Mouse (Mus musculus) CH12.LX (cell line): ENCODE data around the gene Fgfr2. TPM values are rescaled to one million over a fixed set of nuclear protein-coding genes. Genes with fewer than 3 reads are reported as not detected.

Experiments
- DNase-seq: peaks from one replicate; pipeline ENCODE4 v3.0.0-alpha.2; 2013; ENCODE audit errors: extremely low read depth
- H3K27ac ChIP-seq: 2 replicates; pipeline ENCODE4 v1.5.1; 2012; ENCODE audit warnings: low read depth, mild to moderate bottlenecking, control low read depth, moderate library complexity; ENCODE audit not compliant: insufficient read depth
- H3K27me3 ChIP-seq: replicated peaks from 2 replicates; pipeline ENCODE3; 2012; ENCODE audit warnings: inconsistent platforms
- H3K36me3 ChIP-seq, 2 experiments: replicated peaks in 1 of 2; 2 replicates each; pipeline versions ENCODE3 to v1.6.1; 2012; ENCODE audit warnings: inconsistent platforms in 1 of 2, low read length in 1 of 2, mild to moderate bottlenecking in 1 of 2, mixed read lengths in 1 of 2, moderate library complexity in 1 of 2; ENCODE audit not compliant: control insufficient read depth in 1 of 2, insufficient read depth in 1 of 2
- H3K4me1 ChIP-seq, 2 experiments: 2 replicates each; pipeline ENCODE4 v1.6.1; 2012; ENCODE audit warnings: inconsistent platforms in 1 of 2, moderate library complexity in 1 of 2; ENCODE audit not compliant: insufficient read depth in 2 of 2, control insufficient read depth in 1 of 2
- H3K4me2 ChIP-seq: 2 replicates; pipeline ENCODE4 v1.6.1; 2012; ENCODE audit warnings: low read depth, mild to moderate bottlenecking, control low read depth; ENCODE audit not compliant: poor library complexity, insufficient read depth, severe bottlenecking
- H3K4me3 ChIP-seq, 3 experiments: fragments of 150-350 bp in 1 of 3; sonication (generic) in 1 of 3; replicated peaks in 1 of 3; 2 replicates each; pipeline versions ENCODE3 to v1.5.1; 2011 to 2012; ENCODE audit warnings: low read depth in 2 of 3, low read length in 2 of 3, mild to moderate bottlenecking in 2 of 3, moderate library complexity in 2 of 3, control low read depth in 1 of 3, improper control_type of control experiment in 1 of 3, inconsistent platforms in 1 of 3, mixed read lengths in 1 of 3; ENCODE audit not compliant: poor library complexity in 1 of 3
- H3K79me2 ChIP-seq: replicated peaks from 2 replicates; pipeline ENCODE4 v1.6.1; 2012; ENCODE audit warnings: mild to moderate bottlenecking, moderate library complexity; ENCODE audit not compliant: control insufficient read depth, poor library complexity, insufficient read depth, severe bottlenecking; ENCODE audit errors: extremely low read depth
- H3K9ac ChIP-seq: 2 replicates; pipeline ENCODE4 v1.6.1; 2012; ENCODE audit warnings: low read depth, mild to moderate bottlenecking, control low read depth, moderate library complexity; ENCODE audit not compliant: insufficient read depth
- H3K9me3 ChIP-seq: replicated peaks from 2 replicates; pipeline ENCODE3; 2012; ENCODE audit warnings: low read length, inconsistent platforms, mixed read lengths
- BHLHE40 ChIP-seq: IDR thresholded peaks from 2 replicates; pipeline ENCODE4 v1.6.1; 2011; ENCODE audit warnings: mild to moderate bottlenecking, low read depth, low read length, improper control_type of control experiment
- CHD2 ChIP-seq: IDR thresholded peaks from 2 replicates; pipeline ENCODE4 v1.6.1; 2011; ENCODE audit warnings: low read length, improper control_type of control experiment
- CTCF ChIP-seq, 2 experiments: IDR thresholded peaks in 1 of 2; conservative IDR thresholded peaks in 1 of 2; 2 replicates each; pipeline ENCODE4 v1.5.1; 2011 to 2012; ENCODE audit warnings: low read depth in 2 of 2, low read length in 2 of 2, improper control_type of control experiment in 1 of 2, inconsistent platforms in 1 of 2, mild to moderate bottlenecking in 1 of 2, moderate library complexity in 1 of 2
- E2F4 ChIP-seq: IDR thresholded peaks from 2 replicates; pipeline ENCODE4 v1.6.1; 2011; ENCODE audit warnings: low read depth, low read length, improper control_type of control experiment; ENCODE audit not compliant: insufficient replicate concordance
- ELF1 ChIP-seq: IDR thresholded peaks from 2 replicates; pipeline ENCODE4 v1.6.1; 2014; ENCODE audit warnings: low read depth, mild to moderate bottlenecking, inconsistent platforms, low read length, improper control_type of control experiment
- ETS1 ChIP-seq: conservative IDR thresholded peaks from 2 replicates; pipeline ENCODE4 v1.6.1; 2012; ENCODE audit warnings: low read depth, mild to moderate bottlenecking, inconsistent platforms, low read length, improper control_type of control experiment, moderate library complexity
- GABPA ChIP-seq: IDR thresholded peaks from 2 replicates; pipeline ENCODE4 v1.6.1; 2012; ENCODE audit warnings: low read depth, low read length, improper control_type of control experiment, inconsistent platforms; ENCODE audit not compliant: insufficient replicate concordance
- HCFC1 ChIP-seq: IDR thresholded peaks from 2 replicates; pipeline ENCODE4 v1.6.1; 2012; ENCODE audit warnings: low read depth, mild to moderate bottlenecking, inconsistent platforms, low read length, improper control_type of control experiment
- IRF4 ChIP-seq: IDR thresholded peaks from 2 replicates; pipeline ENCODE4 v1.6.1; 2014; ENCODE audit warnings: low read depth, mild to moderate bottlenecking, inconsistent platforms, low read length, improper control_type of control experiment
- JUN ChIP-seq: IDR thresholded peaks from 2 replicates; pipeline ENCODE4 v1.6.1; 2011; ENCODE audit warnings: low read depth, mild to moderate bottlenecking, low read length, improper control_type of control experiment, moderate library complexity; ENCODE audit not compliant: insufficient read depth
- JUND ChIP-seq: conservative IDR thresholded peaks from 2 replicates; pipeline ENCODE4 v1.6.1; 2011; ENCODE audit warnings: low read depth, low read length, improper control_type of control experiment
- KAT2A ChIP-seq: IDR thresholded peaks from 2 replicates; pipeline ENCODE4 v1.6.1; 2012; ENCODE audit warnings: low read length, improper control_type of control experiment, inconsistent platforms; ENCODE audit not compliant: insufficient replicate concordance
- MAFK ChIP-seq: IDR thresholded peaks from 2 replicates; pipeline ENCODE4 v1.6.1; 2011; ENCODE audit warnings: low read length, improper control_type of control experiment; ENCODE audit not compliant: insufficient replicate concordance
- MAX ChIP-seq: IDR thresholded peaks from 2 replicates; pipeline ENCODE4 v1.6.1; 2011; ENCODE audit warnings: low read length, improper control_type of control experiment
- MAZ ChIP-seq: IDR thresholded peaks from 2 replicates; pipeline ENCODE4 v1.6.1; 2012; ENCODE audit warnings: low read depth, mild to moderate bottlenecking, inconsistent platforms, low read length, improper control_type of control experiment, moderate library complexity
- MXI1 ChIP-seq: IDR thresholded peaks from 2 replicates; pipeline ENCODE4 v1.6.1; 2011; ENCODE audit warnings: mild to moderate bottlenecking, low read depth, low read length, improper control_type of control experiment
- MYC ChIP-seq: IDR thresholded peaks from 2 replicates; pipeline ENCODE4 v1.6.1; 2011; ENCODE audit warnings: low read depth, mild to moderate bottlenecking, improper control_type of control experiment, low read length
- NELFE ChIP-seq: IDR thresholded peaks from 2 replicates; pipeline ENCODE4 v1.6.1; 2011; ENCODE audit warnings: low read depth, low read length, improper control_type of control experiment
- NRF1 ChIP-seq: IDR thresholded peaks from 2 replicates; pipeline ENCODE4 v1.6.1; 2014; ENCODE audit warnings: low read depth, mild to moderate bottlenecking, inconsistent platforms, low read length, improper control_type of control experiment, moderate library complexity
- PAX5 ChIP-seq: IDR thresholded peaks from 2 replicates; pipeline ENCODE4 v1.6.1; 2012; ENCODE audit warnings: low read length, inconsistent platforms, mixed read lengths
- POLR2A ChIP-seq: IDR thresholded peaks from 2 replicates; pipeline ENCODE4 v1.6.1; 2011; ENCODE audit warnings: low read depth, mild to moderate bottlenecking, improper control_type of control experiment, low read length
- POLR2AphosphoS2 ChIP-seq: IDR thresholded peaks from 2 replicates; pipeline ENCODE4 v1.6.1; 2011; ENCODE audit warnings: low read depth, low read length, improper control_type of control experiment
- RCOR1 ChIP-seq: conservative IDR thresholded peaks from 2 replicates; pipeline ENCODE4 v1.6.1; 2012; ENCODE audit warnings: low read depth, mild to moderate bottlenecking, inconsistent platforms, low read length, improper control_type of control experiment
- UBTF ChIP-seq: IDR thresholded peaks from 2 replicates; pipeline ENCODE4 v1.6.1; 2012; ENCODE audit warnings: low read depth, mild to moderate bottlenecking, inconsistent platforms, low read length, improper control_type of control experiment, moderate library complexity
- USF1 ChIP-seq: IDR thresholded peaks from 2 replicates; pipeline ENCODE4 v1.6.1; 2014; ENCODE audit warnings: low read depth, mild to moderate bottlenecking, inconsistent platforms, low read length, improper control_type of control experiment
- ZC3H11A ChIP-seq: IDR thresholded peaks from 2 replicates; pipeline ENCODE4 v1.6.1; 2012; ENCODE audit warnings: low read depth, mild to moderate bottlenecking, inconsistent platforms, low read length, improper control_type of control experiment
- ZNF384 ChIP-seq: IDR thresholded peaks from 2 replicates; pipeline ENCODE4 v1.6.1; 2012; ENCODE audit warnings: low read depth, low read length, improper control_type of control experiment, inconsistent platforms
- dilution Hi-C: fragments of 300-500 bp; cut with MboI; formaldehyde crosslinking; loops from 2 replicates; pipeline ENCODE4 v1.14.3; 2020; ENCODE audit warnings: low sequenced_read_pairs; ENCODE audit not compliant: extremely low pct_unique_long_range_greater_than_20kb, extremely low pct_ligation_motif_present
- in situ Hi-C: fragments of 300-500 bp; cut with MboI; formaldehyde crosslinking; loops from 3 replicates; pipeline ENCODE4 v1.14.3; 2019; ENCODE audit warnings: low sequenced_read_pairs, low pct_ligation_motif_present, low pct_unique_long_range_greater_than_20kb, mixed read lengths
- polyA plus RNA-seq: library from polyadenylated mRNA; unstranded; fragments of >175 nt; gene quantifications from 2 replicates; pipeline ENCODE4 v1.2.1, GENCODE M21; 2012; ENCODE audit warnings: low read depth; ENCODE audit not compliant: insufficient read length
- total RNA-seq, 2 experiments: library from RNA; depleted of rRNA; stranded (reverse); fragments of 300-350 nt in 1 of 2; fragments of >200 nt in 1 of 2; gene quantifications; 2 replicates each; pipeline ENCODE4 v1.2.3; 2012 to 2014

Gene Fgfr2
- total and polyA plus RNA-seq, 3 experiments: not detected

DNA sequence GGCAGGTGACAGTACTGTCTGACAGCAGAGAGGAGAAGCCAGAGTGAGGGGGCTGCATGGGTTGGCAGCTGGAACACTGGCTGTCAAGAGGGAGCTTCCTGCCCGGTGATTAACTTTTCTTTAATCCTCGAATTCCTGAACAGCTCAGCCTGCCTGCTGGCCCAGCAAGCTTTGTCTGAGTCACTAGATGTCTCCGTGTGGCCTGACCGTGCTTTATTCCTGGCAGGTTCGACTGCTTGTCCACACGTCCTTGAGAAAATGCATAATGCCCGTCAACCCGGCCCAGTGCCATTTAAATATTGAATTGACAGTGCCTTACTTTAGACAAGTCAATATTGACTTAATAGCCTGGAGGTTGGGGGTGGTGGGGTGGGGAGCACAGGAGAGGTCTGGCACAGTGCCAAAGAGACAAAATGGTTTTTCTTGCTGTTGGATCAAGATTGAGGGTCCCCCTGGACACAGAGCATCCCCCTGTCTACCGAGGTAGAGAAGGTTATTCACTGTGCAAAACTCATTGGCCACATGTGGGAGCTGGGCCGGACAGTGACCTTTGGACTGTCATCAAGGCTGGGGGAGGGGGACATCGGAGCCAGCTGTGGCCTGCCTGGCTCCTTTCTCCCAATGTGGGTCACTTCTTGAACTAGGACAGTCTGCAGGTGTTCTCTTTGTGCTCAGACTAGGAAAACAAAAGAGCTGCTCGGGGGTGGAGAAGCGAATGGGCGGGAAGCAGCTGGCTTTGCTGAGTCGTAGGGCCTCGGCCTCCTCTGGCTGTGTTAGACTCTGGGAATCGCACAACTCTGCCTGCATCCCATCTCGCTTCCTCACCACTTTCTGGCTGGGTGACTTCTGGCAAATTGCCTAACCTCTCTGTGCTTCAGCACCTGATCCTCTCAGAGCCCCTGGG is 2287.9 kb downstream of the Fgfr2 start:
- Histone ChIP-seq H3K4me2 (no peak overlapping the region), H3K27ac (no peak overlapping the region)

DNA sequence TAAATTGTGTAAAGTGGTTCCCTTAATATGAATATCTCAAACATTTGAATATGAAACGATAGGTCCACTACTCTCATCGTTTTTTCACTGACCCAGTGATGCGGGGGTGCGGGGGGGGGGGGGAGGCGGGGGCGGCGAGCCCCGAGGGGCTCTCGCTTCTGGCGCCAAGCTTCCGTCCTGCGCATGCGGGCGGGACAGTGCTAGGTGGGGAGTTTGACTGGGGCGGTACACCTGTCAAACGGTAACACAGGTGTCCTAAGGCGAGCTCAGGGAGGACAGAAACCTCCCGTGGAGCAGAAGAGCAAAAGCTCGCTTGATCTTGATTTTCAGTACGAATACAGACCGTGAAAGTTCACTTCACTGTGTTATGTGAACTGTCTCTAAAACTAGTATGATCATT is 2288.9 kb downstream of the Fgfr2 start:
- Histone ChIP-seq H3K4me2 (no peak overlapping the region), H3K9ac (no peak overlapping the region)

More for the DNA sequence above, 2287.9 kb downstream of the Fgfr2 start:
- no peaks in the 10 kb centered on the region for H3K9me3 ChIP-seq
- H3K79me2 ChIP-seq: no peaks in the 10 kb centered on the region
- TF ChIP-seq HCFC1: no peak
- no peak for TF ChIP-seq ETS1
- no peak for TF ChIP-seq BHLHE40
- no peak for TF ChIP-seq CTCF (conservative IDR thresholded peaks at IDR 0.05 in 1 of 2, IDR thresholded peaks at IDR 0.05 in 1 of 2; ENCODE audit: low read depth in 2 of 2, low read length in 2 of 2)
- TF ChIP-seq CHD2: no peak
- TF ChIP-seq E2F4: no peak
- no peak for TF ChIP-seq IRF4
- TF ChIP-seq POLR2AphosphoS2: no peak
- no peak for TF ChIP-seq PAX5
- no peak for TF ChIP-seq JUN
- TF ChIP-seq USF1: no peak
- no peak for TF ChIP-seq ELF1
- TF ChIP-seq GABPA: no peak
- no peak for TF ChIP-seq MYC
- no peak for TF ChIP-seq JUND
- TF ChIP-seq UBTF: no peak
- TF ChIP-seq KAT2A: no peak
- no peak for TF ChIP-seq NELFE
- peaks cover 75% of the 10 kb centered on the region for H3K27me3 ChIP-seq
- H3K9ac ChIP-seq: no peak overlapping the region
- peaks cover 0 to 7% of the 10 kb centered on the region in 2 experiments; a peak in 3 of 4 replicates for H3K4me1 ChIP-seq
- H3K36me3 ChIP-seq: no peaks in the 10 kb centered on the region
- DNase-seq: no peak
- no peak overlapping the region for H3K4me3 ChIP-seq
- dilution Hi-C loops: no loop called here
- in situ Hi-C loops: no loop called here

More for the DNA sequence above, 2288.9 kb downstream of the Fgfr2 start:
- in situ Hi-C loops: no loop called here
- Histone ChIP-seq H3K27me3 (peaks cover 79% of the 10 kb centered on the region), H3K27ac (no peak overlapping the region), H3K4me1 (peaks cover 0 to 8% of the 10 kb centered on the region in 2 experiments; a peak in 3 of 4 replicates), H3K9me3 (no peaks in the 10 kb centered on the region), H3K36me3 (no peaks in the 10 kb centered on the region), H3K79me2 (no peaks in the 10 kb centered on the region), H3K4me3 (no peak overlapping the region)
- peak; percentile 92 for DNase-seq
- dilution Hi-C loops: no loop called here
- no peak for TF ChIP-seq BHLHE40
- TF ChIP-seq GABPA: no peak
- TF ChIP-seq MXI1: no peak
- no peak for TF ChIP-seq MAX
- TF ChIP-seq RCOR1: no peak
- TF ChIP-seq MAZ: no peak
- no peak for TF ChIP-seq ZNF384
- no peak for TF ChIP-seq POLR2A
- no peak for TF ChIP-seq MAFK
- no peak for TF ChIP-seq NRF1
- no peak for TF ChIP-seq IRF4
- TF ChIP-seq ZC3H11A: no peak
- TF ChIP-seq HCFC1: no peak
- no peak for TF ChIP-seq PAX5
